Mouse (Mus musculus) spleen, adult 2 months (tissue): Measurements from ENCODE around the gene 1700017B05Rik.
A peak's percentile ranks its signal among the peaks of the same experiment; 100 is the strongest.

ENCODE experiments used
- CTCF ChIP-seq: fragments of 200-500 bp; IDR thresholded peaks from 2 replicates; pipeline ENCODE4 v1.5.1; 2011; ENCODE audit warnings: mild to moderate bottlenecking, inconsistent platforms; ENCODE audit not compliant: insufficient read depth, insufficient read length, insufficient replicate concordance; ENCODE audit errors: extremely low read depth
- POLR2A ChIP-seq: fragments of 200-500 bp; IDR thresholded peaks from 2 replicates; pipeline ENCODE4 v1.6.1; 2011; ENCODE audit warnings: low read depth, low read length, inconsistent platforms

DNA sequence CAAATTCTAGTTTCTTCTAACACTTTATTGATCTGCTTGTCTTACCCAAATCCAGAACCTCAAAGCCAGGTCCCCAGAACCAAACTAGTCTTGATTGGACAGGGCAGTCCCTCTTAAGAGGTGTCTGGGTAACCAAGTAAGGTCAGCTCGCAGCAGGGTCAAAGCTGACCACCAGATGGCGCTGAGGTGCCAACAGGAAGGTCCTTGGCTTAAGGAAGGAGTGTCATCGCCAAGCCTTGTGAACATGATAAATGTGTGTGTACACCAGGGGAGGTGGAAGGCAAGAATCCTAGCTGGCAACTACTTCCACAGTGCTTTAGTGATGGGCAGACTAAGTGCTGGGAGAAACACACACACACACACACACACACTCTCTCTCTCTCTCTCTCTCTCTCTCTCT lies 2.7 kb downstream of the 1700017B05Rik start:
- peak; percentile 98 for TF ChIP-seq CTCF
- no peak for TF ChIP-seq POLR2A
